Mouse (Mus musculus) urinary bladder, postnatal 4 days (tissue): Measurements from ENCODE around the gene Lmo4.
A peak's percentile ranks its signal among the peaks of the same experiment; 100 is the strongest.

Experiments
- DNase-seq, 2 experiments: peaks; one replicate each; pipeline ENCODE4 v3.0.0; 2021 to 2022; ENCODE audit warnings: low spot score in 2 of 2

Gene Lmo4

GRCm38 (mm10) chr3:144204413-144205311, at the start of gene Lmo4:
Gene Lmo4 (minus strand): TSS chr3:144205220.
- peak; percentile 85 to 87 for DNase-seq

GRCm38 (mm10) chr3:144254281-144254680, 49.3 kb upstream of the Lmo4 start:
- no peak for DNase-seq

GRCm38 (mm10) chr3:144253018-144253417, 48.0 kb upstream of the Lmo4 start:
- no peak for DNase-seq

GRCm38 (mm10) chr3:144252109-144252508, 47.1 kb upstream of the Lmo4 start:
- DNase-seq = no peak

- peak; percentile 52 to 75 for DNase-seq
Measured at GRCm38 (mm10) chr3:144242025-144242673, 37.1 kb upstream of the Lmo4 start.

- no peak for DNase-seq
Measured at GRCm38 (mm10) chr3:144241161-144241560, 36.1 kb upstream of the Lmo4 start.

- no peak for DNase-seq
Measured at GRCm38 (mm10) chr3:144238482-144238881, 33.5 kb upstream of the Lmo4 start.

- no peak for DNase-seq
Measured at GRCm38 (mm10) chr3:144232347-144233008, 27.5 kb upstream of the Lmo4 start.

- no peak for DNase-seq
Measured at GRCm38 (mm10) chr3:144231931-144232330, 26.9 kb upstream of the Lmo4 start.

GRCm38 (mm10) chr3:144231419-144231818, 26.4 kb upstream of the Lmo4 start:
- DNase-seq = no peak

- no peak for DNase-seq
Measured at GRCm38 (mm10) chr3:144230016-144230415, 25.0 kb upstream of the Lmo4 start.

GRCm38 (mm10) chr3:144229312-144229711, 24.3 kb upstream of the Lmo4 start:
- DNase-seq = no peak

GRCm38 (mm10) chr3:144225456-144226240, 20.6 kb upstream of the Lmo4 start:
- DNase-seq = no peak

- no peak for DNase-seq
Measured at GRCm38 (mm10) chr3:144224594-144224993, 19.6 kb upstream of the Lmo4 start.

- no peak for DNase-seq
Measured at GRCm38 (mm10) chr3:144223377-144224105, 18.5 kb upstream of the Lmo4 start.

GRCm38 (mm10) chr3:144222381-144222780, 17.4 kb upstream of the Lmo4 start:
- no peak for DNase-seq

GRCm38 (mm10) chr3:144207498-144207897, 2.5 kb upstream of the Lmo4 start:
- DNase-seq = no peak

- no peak for DNase-seq
Measured at GRCm38 (mm10) chr3:144206942-144207341, 1.9 kb upstream of the Lmo4 start.

GRCm38 (mm10) chr3:144206261-144206660, 1.2 kb upstream of the Lmo4 start:
- DNase-seq = no peak

GRCm38 (mm10) chr3:144205351-144206153, 532 bp upstream of the Lmo4 start:
- peak; percentile 94 for DNase-seq
